Mouse (Mus musculus) neural tube, embryonic 11.5 days (tissue): ENCODE measurements around the gene Agl. TPM values are rescaled to one million over a fixed set of nuclear protein-coding genes. Genes with fewer than 3 reads are reported as not detected.

Experiments used
- ATAC-seq: fragments of 200-750 bp; cut with Nextera tagmentation; 2 replicates; pipeline ENCODE4 v1.8.0; 2017; ENCODE audit warnings: moderate number of reproducible peaks, mild to moderate bottlenecking, moderate TSS enrichment, moderate library complexity; ENCODE audit not compliant: insufficient read depth, low FRiP score, low TSS enrichment
- DNase-seq: peaks from one replicate; pipeline ENCODE4 v3.0.0-alpha.2; 2015; ENCODE audit warnings: low spot score
- H3K27ac ChIP-seq: fragments of 300-500 bp; sonication (generic); 2 replicates; pipeline ENCODE4 v1.5.1; 2014; ENCODE audit warnings: low read depth, mild to moderate bottlenecking, low read length
- H3K27me3 ChIP-seq: fragments of 300-500 bp; sonication (generic); 2 replicates; pipeline ENCODE4 v1.6.1; 2014; ENCODE audit warnings: mild to moderate bottlenecking, low read length, mixed read lengths; ENCODE audit not compliant: control insufficient read depth, insufficient read depth
- H3K36me3 ChIP-seq: fragments of 300-500 bp; sonication (generic); 2 replicates; pipeline ENCODE4 v1.6.1; 2014; ENCODE audit warnings: mild to moderate bottlenecking, low read length, moderate library complexity, mixed read lengths; ENCODE audit not compliant: control insufficient read depth, insufficient read depth
- H3K4me1 ChIP-seq: fragments of 300-500 bp; sonication (generic); 2 replicates; pipeline ENCODE4 v1.6.1; 2014; ENCODE audit warnings: low read length, mixed read lengths; ENCODE audit not compliant: control insufficient read depth, insufficient read depth
- H3K4me2 ChIP-seq: fragments of 300-500 bp; sonication (generic); 2 replicates; pipeline ENCODE4 v1.6.1; 2014; ENCODE audit warnings: low read depth, mild to moderate bottlenecking, moderate library complexity
- H3K4me3 ChIP-seq: fragments of 300-500 bp; sonication (generic); 2 replicates; pipeline ENCODE4 v1.5.1; 2014; ENCODE audit warnings: low read depth, low read length
- H3K9ac ChIP-seq: fragments of 300-500 bp; sonication (generic); 2 replicates; pipeline ENCODE4 v1.6.1; 2014; ENCODE audit warnings: mild to moderate bottlenecking, low read length
- H3K9me3 ChIP-seq: fragments of 300-500 bp; sonication (generic); 2 replicates; pipeline ENCODE4 v1.6.1; 2016; ENCODE audit warnings: low read length; ENCODE audit not compliant: control insufficient read depth
- WGBS: fragments of 180-500 bp; shearing (Covaris S2); extraction: QIAGEN DNeasy Blood & Tissue Kit; methylation state at CpG from one replicate; pipeline ENCODE4 v1.1.7; 2014; 5-methylcytosine and 5-hydroxymethylcytosine counted together
- polyA plus RNA-seq: library from polyadenylated mRNA; unstranded; fragments of >200 nt; fragmentation: Nextera tagmentation; extraction: Ambion mirVana; gene quantifications from 2 replicates; pipeline ENCODE4 v1.2.1, GENCODE M21; 2014

Agl gene
- polyA plus RNA-seq, 1 experiment from 2014 or later = 17.0 TPM

- no peak overlapping the region for H3K9ac ChIP-seq
- H3K36me3 ChIP-seq = no peaks in the 10 kb centered on the region
- ATAC-seq (no peak), DNase-seq (no peak)
- H3K27me3 ChIP-seq = no peaks in the 10 kb centered on the region
- H3K4me2 ChIP-seq = no peak overlapping the region
- H3K4me1 ChIP-seq = no peaks in the 10 kb centered on the region
- H3K9me3 ChIP-seq = no peaks in the 10 kb centered on the region
- no peak overlapping the region for H3K27ac ChIP-seq
- no peak overlapping the region for H3K4me3 ChIP-seq
- 96% methylated on average over 4 of the region's 4 CpGs for WGBS
Measured at GRCm38 (mm10) chr3:116701601-116702000, 106.4 kb downstream of the Agl start.

- Histone ChIP-seq H3K9ac (no peak overlapping the region), H3K4me3 (no peak overlapping the region), H3K4me2 (no peak overlapping the region), H3K4me1 (no peaks in the 10 kb centered on the region), H3K9me3 (no peaks in the 10 kb centered on the region), H3K27ac (no peak overlapping the region), H3K27me3 (no peaks in the 10 kb centered on the region), H3K36me3 (no peaks in the 10 kb centered on the region)
- ATAC-seq (no peak), DNase-seq (no peak)
- 81% methylated on average over 2 of the region's 2 CpGs for WGBS
Measured at GRCm38 (mm10) chr3:116698786-116699185, 109.2 kb downstream of the Agl start.

- no peak overlapping the region for H3K9ac ChIP-seq
- no peaks in the 10 kb centered on the region for H3K9me3 ChIP-seq
- no peaks in the 10 kb centered on the region for H3K36me3 ChIP-seq
- no peaks in the 10 kb centered on the region for H3K27me3 ChIP-seq
- no peaks in the 10 kb centered on the region for H3K4me1 ChIP-seq
- no peak overlapping the region for H3K4me2 ChIP-seq
- WGBS = 81% methylated on average over 2 of the region's 2 CpGs
- DNase-seq (no peak), ATAC-seq (no peak)
- H3K4me3 ChIP-seq = no peak overlapping the region
- no peak overlapping the region for H3K27ac ChIP-seq
Measured at GRCm38 (mm10) chr3:116695666-116695985, 112.3 kb downstream of the Agl start.

- Histone ChIP-seq H3K4me1 (no peaks in the 10 kb centered on the region), H3K4me2 (no peak overlapping the region), H3K9ac (no peak overlapping the region), H3K9me3 (no peaks in the 10 kb centered on the region), H3K4me3 (no peak overlapping the region), H3K27ac (no peak overlapping the region), H3K36me3 (no peaks in the 10 kb centered on the region), H3K27me3 (no peaks in the 10 kb centered on the region)
- DNase-seq = no peak
- ATAC-seq = no peak
- 90% methylated on average over 8 of the region's 8 CpGs for WGBS
Measured at GRCm38 (mm10) chr3:116694955-116695665, 112.9 kb downstream of the Agl start.

GRCm38 (mm10) chr3:116694312-116694711 is 113.7 kb downstream of the Agl start:
- no peak for ATAC-seq
- no peak for DNase-seq
- Histone ChIP-seq H3K4me2 (no peak overlapping the region), H3K27me3 (no peaks in the 10 kb centered on the region), H3K36me3 (no peaks in the 10 kb centered on the region), H3K9ac (no peak overlapping the region), H3K4me3 (no peak overlapping the region), H3K27ac (no peak overlapping the region), H3K4me1 (no peaks in the 10 kb centered on the region), H3K9me3 (no peaks in the 10 kb centered on the region)
- 95% methylated on average over 3 of the region's 3 CpGs for WGBS

Other genes with a start within 250 kb of the Agl start
- 0.65 and 0.99 TPM in 2 replicates for gene Lrrc39, start 245.2 kb downstream of the Agl start, polyA plus RNA-seq
- 33.0 and 36.2 TPM in 2 replicates for gene Sass6, start 213.2 kb downstream of the Agl start, polyA plus RNA-seq
- 18.8 and 23.4 TPM in 2 replicates for gene Trmt13, start 193.6 kb downstream of the Agl start, polyA plus RNA-seq
- 79.9 and 81.1 TPM in 2 replicates for gene Mfsd14a, start 145.5 kb downstream of the Agl start, polyA plus RNA-seq
- not detected in 2 replicates for gene Gm43191, start 126.9 kb downstream of the Agl start, polyA plus RNA-seq
- gene Slc35a3, start 95.3 kb downstream of the Agl start, polyA plus RNA-seq = 8.8 and 8.9 TPM in 2 replicates
- gene Frrs1, start 51.3 kb upstream of the Agl start, polyA plus RNA-seq = 6.6 and 6.9 TPM in 2 replicates
- not detected in 2 replicates for gene 4930455H04Rik, start 160.1 kb upstream of the Agl start, polyA plus RNA-seq
- gene Palmd, start 160.8 kb upstream of the Agl start, polyA plus RNA-seq = 8.3 and 9.6 TPM in 2 replicates